Mouse (Mus musculus) fibroblast of lung, adult 2 months (primary cell): ENCODE data around the gene Crlf3.

Experiments
- DNase-seq: peaks from one replicate; pipeline ENCODE4 v3.0.0-alpha.2; 2011; ENCODE audit warnings: low read depth

Crlf3 gene

DNA sequence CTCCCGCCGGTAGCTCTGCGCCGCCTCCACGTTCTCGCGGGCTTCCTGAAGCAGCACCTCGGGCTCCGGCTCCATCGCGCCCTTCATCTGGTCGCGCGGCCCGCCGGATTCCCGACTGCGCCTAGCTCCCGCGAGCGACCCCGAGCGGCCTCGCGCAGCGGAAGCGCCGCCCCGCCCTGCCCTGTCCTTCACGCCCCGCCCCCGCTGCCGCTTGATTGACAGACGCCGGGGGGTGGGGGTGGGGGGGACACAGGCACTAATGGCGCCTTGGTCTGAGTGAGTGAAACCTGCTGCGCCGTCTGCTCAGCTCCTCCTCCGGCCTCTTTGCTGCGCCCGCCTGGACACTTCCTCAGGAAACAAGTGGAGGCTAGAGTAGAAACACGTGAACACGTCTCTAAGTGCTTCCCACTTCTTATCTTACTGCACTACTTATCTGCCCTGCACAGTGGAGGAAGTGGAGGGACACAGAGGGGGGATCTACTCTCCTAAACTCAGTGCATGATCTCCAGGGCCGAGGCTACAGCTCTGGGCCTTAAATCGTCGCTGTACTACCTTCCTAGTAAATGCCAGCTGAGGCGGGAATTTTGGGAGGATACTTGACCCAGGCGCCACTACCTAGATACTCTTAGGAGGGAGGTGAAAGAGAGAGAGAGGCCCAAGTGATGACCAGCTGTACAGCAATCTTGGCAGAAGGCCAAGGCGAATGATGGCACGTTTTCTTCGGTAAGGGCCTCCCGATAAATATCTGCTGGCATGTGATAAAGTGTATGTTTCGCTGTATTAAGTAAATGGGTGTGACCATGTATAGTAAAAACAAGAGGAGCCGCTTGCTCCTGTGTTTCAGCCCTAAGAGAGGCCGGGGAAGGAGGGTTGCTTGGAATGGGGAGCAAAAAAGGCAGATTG is at the start of gene Crlf3:
Crlf3 (minus strand) TSS at position 166 of the 903 bp plus-strand sequence.
- DNase-seq: peak; percentile 47

DNA sequence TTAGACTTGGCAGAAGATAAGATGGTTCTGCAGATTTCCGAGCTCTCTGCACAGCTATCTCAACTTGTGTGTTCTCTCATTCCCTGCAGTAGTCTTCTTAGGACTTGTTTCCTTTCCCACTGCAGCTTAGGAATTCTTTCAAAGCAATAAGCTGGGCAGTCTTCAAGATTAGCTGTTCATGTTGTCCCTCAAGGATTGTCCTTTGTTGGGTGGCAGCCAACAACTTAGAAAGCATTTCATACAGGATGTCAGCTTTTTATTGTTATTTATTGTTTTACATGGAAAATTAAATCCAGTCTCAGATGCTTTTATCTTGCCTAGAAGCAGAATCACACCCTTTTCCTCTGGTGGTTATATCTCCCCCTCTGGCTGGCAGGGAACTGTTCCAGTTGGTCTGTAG is 35.6 kb upstream of the Crlf3 start:
- no peak for DNase-seq

DNA sequence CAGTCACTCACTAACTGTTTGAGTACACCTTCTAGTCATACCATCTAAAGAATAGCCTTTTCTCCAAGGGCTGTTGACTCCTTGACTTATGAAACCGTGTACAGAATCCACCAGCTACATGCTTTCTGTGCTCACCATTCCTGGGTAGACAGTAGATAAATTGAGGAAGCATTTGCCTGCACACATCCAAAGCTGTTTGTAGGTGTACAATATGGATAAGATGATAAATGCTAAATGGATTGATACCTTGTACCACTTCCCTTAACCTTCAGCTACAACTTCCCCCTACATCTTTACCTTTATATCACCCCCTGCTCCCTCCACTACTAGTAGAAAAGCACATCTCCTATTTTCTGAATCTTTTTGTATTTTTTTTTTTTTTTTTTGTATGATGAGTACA is 23.6 kb upstream of the Crlf3 start:
- DNase-seq: no peak

GRCm38 (mm10) chr11:80101298-80101697 is 20.5 kb upstream of the Crlf3 start:
- DNase-seq: no peak

DNA sequence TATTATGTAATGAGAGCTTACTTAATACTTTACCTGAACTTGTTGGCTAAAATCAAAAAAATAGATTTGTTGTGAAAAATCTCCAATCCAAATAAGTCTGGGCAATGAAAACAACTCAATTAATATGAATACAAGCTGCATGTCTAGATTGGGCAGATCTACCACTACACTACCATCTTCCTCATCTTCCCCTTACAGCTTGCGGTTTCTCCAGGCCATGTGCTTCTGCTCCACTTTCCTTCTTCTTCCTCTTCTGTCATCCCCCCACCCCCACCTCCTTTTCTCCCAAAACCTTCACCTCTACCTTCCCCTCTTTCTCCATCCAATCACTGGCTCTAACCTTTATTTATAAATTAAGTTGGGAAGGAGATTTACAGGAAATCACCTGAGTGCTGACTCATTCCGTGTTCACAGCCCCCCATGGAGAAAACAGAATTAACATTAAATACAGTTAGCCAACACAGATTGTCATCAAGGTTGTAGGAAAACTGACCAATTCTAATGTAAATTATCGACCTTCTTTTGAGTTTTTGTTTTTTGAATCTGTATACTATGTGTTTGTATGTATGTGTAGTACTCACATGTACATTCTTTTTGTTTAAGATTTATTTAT is 17.8 kb upstream of the Crlf3 start:
- DNase-seq: no peak

DNA sequence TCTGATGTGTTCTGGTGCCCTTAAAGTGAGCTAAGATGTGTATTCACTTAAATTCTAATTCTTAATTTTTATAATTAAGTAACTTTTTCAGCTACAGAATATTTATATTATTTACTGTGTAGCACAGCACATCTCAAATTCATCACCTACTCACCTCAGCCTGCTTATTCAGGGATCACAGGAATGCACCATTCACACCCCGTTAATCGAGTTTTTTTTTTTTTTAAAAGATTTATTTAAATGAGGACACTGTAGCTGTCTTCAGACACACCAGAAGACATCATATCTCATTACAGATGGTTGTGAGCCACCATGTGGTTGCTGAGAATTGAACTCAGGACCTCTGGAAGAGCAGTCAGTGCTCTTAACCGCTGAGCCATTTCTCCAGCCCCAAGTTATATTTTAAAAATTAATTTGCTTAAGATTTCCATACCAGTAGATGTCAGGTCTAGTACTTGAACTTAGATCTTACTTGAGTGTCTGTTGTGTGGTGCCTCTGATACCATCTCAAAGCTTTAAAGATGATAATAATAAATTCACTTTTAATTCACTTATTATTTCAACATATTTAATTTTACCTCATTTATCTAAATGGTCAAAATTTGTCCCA is 9.9 kb upstream of the Crlf3 start:
- DNase-seq: no peak

GRCm38 (mm10) chr11:80089817-80090214 is 9.0 kb upstream of the Crlf3 start:
- no peak for DNase-seq

DNA sequence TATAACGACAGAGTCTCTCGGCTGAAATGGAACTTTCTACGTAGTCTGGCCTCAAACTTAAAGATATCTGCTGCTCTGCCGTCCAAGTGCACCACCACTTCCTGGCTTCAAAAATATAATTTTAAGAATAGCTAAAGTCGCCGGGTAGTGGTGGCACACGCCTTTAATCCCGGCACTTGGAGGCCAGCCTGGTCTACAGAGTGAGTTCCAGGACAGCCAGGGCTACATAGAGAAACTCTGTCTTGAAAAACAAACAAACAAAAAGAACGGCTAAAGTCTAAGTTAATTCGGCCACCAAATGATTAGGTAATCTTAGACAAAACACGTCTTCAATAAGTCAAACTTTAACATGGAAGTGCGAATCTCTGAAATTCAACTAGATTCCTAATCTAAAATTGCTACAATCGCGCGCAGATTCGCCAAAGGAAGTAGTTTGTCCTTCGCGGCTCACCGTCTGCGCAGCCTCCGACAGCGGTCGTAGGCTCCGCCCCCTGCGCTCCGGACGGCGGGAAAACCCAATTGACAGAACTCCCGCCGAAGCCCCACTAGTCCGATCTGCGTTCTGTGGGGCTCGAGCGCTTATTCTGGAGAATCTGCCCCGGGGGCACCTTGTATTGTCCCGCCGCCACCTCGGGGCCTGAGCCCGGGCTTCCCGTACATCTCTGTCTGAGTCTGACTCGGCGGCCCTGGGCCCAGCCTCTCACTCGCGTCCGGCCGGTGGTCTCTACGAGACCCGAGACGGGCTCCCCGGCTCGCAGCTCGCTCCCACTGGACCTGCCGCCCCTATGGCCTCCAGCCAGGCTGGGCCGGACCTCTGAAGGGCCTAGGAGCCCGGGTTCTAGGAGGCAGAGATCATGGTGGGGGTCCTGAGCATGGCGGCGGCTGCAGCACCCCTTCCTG is 8.4 kb upstream of the Crlf3 start, which contains the start of gene Atad5:
Atad5 (plus strand) TSS at position 484 of the 900 bp plus-strand sequence.
- DNase-seq: peak; percentile 44

DNA sequence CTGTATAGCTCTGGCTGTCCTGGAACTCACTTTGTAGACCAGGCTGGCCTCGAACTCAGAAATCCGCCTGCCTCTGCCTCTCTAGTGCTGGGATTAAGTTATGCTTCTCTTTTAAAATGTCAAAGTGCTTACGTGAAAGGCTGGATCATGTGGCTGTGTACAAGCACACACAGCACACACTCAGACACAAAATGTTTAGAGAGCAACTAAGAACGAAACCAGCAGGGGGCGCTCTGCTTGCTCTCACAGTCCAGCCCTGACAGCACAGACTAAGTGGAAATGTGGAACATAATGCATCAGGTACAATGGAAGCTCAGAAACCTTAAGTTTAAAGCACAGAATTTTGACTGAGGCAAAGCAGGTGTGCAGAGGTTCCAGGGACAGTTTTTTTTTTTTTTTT is 6.1 kb upstream of the Crlf3 start:
- peak; percentile 53 for DNase-seq

DNA sequence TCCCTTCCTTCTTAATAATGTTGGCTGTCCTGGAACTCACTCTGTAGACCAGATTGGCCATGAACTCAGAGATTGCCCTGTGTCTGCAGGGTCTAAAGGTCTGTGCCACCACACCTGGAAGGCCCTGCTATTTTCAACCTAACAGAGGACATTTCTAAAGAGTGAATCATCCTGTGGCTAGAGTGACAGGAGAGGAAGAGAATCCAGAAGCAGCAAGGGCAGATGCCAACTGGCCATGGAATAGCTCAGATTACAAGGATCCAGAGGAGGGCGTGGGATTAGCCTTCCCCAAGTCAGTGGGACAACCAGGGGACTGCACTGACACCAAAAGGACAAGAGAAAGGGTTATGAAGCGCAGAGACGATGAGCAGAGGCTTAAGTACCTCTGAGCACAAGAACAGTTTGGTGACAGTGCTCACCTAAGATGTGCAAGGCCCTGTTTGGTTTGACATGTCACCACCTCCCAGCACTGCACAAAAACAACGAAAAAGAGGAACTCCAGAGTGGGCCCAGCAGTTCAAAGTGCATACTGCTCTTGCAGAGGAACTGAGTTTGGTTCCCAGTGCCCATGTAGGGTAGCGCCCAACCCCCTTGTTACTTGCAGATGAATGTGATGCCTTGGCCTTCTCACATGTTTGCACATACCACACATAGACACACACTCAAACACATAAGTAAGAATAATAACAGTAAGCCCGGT is 4.7 kb upstream of the Crlf3 start:
- DNase-seq: no peak

DNA sequence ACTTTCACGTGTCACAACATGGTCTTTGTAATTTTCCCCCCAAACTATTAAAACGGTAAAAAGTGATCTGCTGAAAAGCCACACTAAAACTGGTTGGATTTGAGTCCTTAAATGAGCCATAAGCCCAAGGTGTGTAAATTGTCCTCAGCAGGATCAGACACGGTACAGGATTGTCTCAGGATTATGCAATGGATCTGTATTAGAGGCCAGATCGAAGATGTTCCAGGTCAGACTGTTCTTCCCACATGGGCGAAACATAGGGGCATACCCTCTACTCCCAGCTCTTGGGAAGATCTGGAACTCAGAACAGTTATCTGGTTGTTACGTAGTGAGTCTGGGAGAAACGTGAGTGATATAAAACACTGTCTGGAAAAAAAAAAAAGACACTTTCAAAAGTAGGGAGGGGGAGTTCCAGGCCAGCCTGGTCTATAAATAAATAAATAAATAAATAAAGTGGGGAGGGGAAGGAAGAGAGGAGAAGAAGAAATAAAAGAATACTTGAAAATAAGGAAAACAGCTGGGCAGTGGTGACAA is 1.1 kb upstream of the Crlf3 start:
- no peak for DNase-seq

DNA sequence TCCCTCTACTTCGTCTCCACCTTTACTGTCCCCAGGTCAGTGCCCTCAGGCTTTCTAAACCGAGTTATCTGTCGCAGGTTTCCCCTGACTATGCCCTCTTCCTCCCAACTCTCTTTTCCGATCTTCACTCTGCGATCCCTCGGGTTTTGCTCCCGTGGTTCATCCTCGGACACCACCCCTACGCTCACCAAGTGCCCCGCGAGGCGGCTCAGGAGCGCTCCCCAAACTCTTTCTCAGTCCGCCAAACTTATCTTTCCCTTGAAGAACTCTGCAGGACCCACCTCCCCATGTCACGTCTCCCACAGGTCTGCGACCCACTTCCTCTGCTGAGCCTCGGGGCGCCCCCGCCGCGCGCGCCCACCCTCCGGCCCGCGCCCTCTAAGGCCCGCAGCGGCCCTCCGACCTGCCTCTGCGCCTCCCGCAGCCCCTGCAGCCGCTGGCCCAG is 388 bp downstream of the Crlf3 start:
- DNase-seq: no peak

- DNase-seq: no peak
Observed at GRCm38 (mm10) chr11:80079751-80080150, 1.0 kb downstream of the Crlf3 start.

DNA sequence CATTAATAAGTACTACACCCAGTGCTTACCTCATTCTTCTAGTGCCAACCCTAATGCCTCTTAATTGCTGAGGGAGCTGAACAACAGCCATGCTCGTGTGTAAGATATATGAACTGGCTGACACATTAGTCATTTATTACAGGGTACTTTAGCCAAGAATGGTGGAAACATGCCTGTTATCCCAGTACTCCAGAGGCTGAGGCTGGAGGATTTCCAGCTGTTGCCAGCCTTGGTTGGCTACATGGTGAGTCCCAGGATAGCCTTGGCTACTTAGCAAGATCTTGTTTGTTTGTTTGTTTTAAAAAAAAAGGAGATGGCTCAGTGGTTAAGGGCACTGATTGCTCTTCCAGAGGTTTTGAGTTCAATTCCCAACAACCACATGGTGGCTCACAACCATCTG is 2.0 kb downstream of the Crlf3 start:
- no peak for DNase-seq

DNA sequence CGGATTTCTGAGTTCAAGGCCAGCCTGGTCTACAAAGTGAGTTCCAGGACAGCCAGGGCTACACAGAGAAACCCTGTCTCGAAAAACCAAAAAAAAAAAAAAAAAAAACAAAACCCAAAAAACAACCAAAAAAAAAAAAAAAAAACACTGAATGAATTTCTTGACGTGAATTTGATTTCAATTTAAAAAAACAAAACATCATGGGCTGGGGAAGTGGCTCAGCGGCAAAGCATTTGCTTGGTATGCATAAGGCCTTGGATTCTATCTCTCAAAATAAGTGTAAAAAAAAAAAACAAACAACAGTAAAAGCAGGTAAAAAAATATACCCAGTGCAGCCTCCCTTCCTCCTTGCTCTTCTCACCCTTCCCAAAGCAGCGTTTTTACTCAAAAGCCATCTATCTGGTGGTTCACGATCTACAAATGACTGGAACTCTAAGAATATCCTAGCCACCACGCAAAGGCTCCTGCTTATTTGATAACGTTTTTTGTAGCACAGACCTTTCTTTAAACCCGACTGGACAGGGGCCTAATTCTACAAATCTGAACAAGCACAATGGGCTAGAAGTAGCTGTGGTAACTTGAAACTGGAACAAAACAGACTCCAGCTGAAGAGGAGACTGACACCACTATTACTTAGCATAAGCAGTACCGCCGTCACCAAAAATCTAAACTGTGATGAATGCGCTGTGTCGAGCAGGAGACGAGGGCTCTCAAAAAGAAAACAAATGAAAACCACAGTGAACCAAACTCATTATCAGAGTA is 2.8 kb downstream of the Crlf3 start:
- no peak for DNase-seq

GRCm38 (mm10) chr11:80075608-80076277 is 5.0 kb downstream of the Crlf3 start:
- DNase-seq: no peak

DNA sequence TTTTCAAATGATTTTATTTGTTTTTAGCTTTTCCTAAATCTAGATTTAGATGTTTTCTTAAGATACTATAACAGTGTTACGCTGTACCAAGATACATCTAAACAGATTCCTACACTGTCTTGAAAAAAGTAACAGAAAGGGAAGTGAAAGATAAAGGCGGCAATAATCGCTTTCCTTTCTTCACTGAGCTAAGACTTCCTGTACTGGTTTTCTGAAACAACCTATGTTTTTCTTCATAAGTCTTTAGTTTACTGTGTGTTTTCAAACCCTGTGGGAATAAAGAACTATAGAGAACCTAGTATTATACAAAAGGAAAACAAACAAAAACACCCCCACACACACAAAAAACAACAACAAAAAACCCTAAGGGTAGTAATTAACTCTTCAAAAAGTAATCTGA is 8.4 kb downstream of the Crlf3 start:
- no peak for DNase-seq

DNA sequence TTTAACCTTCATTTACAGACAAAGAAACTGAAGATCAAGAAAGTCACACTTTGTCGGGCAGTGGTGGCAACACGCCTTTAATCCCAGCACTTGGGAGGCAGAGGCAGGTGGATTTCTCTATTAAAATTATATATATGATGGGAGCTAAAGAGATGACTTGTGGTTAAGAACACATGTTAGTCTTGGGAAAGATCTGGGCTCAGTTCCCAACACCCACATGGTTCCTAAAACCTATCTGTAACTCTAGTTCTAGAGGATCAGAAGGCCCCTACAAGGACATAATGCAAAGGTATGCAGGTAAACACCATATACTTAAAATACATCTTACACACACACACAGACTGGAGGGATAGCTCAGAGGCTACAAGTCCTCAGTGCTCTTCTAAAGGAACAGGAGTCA is 9.8 kb downstream of the Crlf3 start:
- DNase-seq: no peak

DNA sequence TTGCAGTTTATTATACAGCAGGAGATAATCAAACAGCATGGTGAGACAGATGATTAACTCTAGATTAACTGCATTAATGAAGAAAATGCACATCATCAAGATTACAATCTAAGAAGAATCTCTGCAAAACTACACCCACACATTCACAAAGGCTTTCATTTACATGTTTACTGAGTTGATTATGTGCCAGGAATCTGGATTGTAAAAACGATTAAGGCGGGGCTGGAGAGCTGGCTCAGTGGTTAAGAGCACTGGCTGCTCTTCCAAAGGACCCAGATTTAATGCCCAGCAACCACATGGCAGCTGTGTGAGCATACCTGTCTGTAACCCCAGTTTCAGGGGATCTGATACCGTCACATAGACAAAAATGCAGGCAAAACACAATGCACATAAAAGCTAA is 11.0 kb downstream of the Crlf3 start:
- DNase-seq: no peak

GRCm38 (mm10) chr11:80067558-80067957 is 13.2 kb downstream of the Crlf3 start:
- no peak for DNase-seq
